5 mouse cellular contexts compared by ENCODE assay signal in genomic region chr12:65382796-65383195, GRCm38 (mm10).
A peak's percentile ranks its signal among the peaks of the same experiment; 100 is the strongest.
DNase-seq lines count a peak whose midpoint lies in the region; ATAC-seq lines count a peak whose summit lies in the region.
"Not testable (repeated sequence)": the region's sequence is repeated elsewhere in the genome, so short reads cannot be mapped to it uniquely, and the experiment has no call there.

No protein-coding gene starts in this region.

- not testable (repeated sequence) for H3K9ac ChIP-seq in midbrain, embryonic 11.5 days (ENCODE audit: low read length); midbrain, embryonic 13.5 days (replicated peaks); midbrain, embryonic 16.5 days (ENCODE audit: low read depth, low read length); neural tube, embryonic 13.5 days

- H3K27ac ChIP-seq in hindbrain, embryonic 10.5 days: peak overlapping the region; percentile 62; the same call in 1 of the 2 replicates
- H3K27ac ChIP-seq in midbrain, embryonic 11.5 days (ENCODE audit: low read depth, low read length); midbrain, embryonic 13.5 days; midbrain, embryonic 16.5 days (ENCODE audit: low read length): not testable (repeated sequence)
- 0 out of 2 replicates have a peak overlapping the region, but pooled peaks have one; percentile 5 for H3K27ac ChIP-seq in neural tube, embryonic 13.5 days (replicated peaks)

- not testable (repeated sequence) for H3K4me3 ChIP-seq in hindbrain, embryonic 10.5 days; midbrain, embryonic 11.5 days (ENCODE audit: low read depth, low read length); midbrain, embryonic 13.5 days (replicated peaks); midbrain, embryonic 16.5 days (ENCODE audit: low read depth, low read length); neural tube, embryonic 13.5 days

- 0 out of 2 replicates have a peak, but pooled peaks have one; percentile 34 for ATAC-seq in midbrain, embryonic 11.5 days (ENCODE audit: low FRiP score)
- ATAC-seq in midbrain, embryonic 13.5 days: peak; percentile 74
- peak; percentile 39; the same call in 1 of the 2 replicates for ATAC-seq in midbrain, embryonic 16.5 days
- peak; percentile 53; the same call in 1 of the 2 replicates for ATAC-seq in neural tube, embryonic 13.5 days (ENCODE audit: low read depth)

- not testable (repeated sequence) for H3K9me3 ChIP-seq in hindbrain, embryonic 10.5 days; midbrain, embryonic 11.5 days (ENCODE audit: control insufficient read depth, low read length); midbrain, embryonic 13.5 days; midbrain, embryonic 16.5 days (replicated peaks; ENCODE audit: control insufficient read depth, low read length, poor library complexity, severe bottlenecking); neural tube, embryonic 13.5 days

- not testable (repeated sequence) for H3K36me3 ChIP-seq in hindbrain, embryonic 10.5 days; midbrain, embryonic 11.5 days (ENCODE audit: control insufficient read depth, insufficient read depth, low read length); midbrain, embryonic 13.5 days; midbrain, embryonic 16.5 days (ENCODE audit: control insufficient read depth, insufficient read depth, low read length); neural tube, embryonic 13.5 days

- 95% methylated on average over 11 of the region's 11 CpGs for WGBS in hindbrain, embryonic 10.5 days
- 92% methylated on average over 11 of the region's 11 CpGs for WGBS in midbrain, embryonic 11.5 days
- WGBS in midbrain, embryonic 13.5 days: 84% methylated on average over 11 of the region's 11 CpGs
- 82% methylated on average over 11 of the region's 11 CpGs for WGBS in midbrain, embryonic 16.5 days
- whole genome bisulfite sequencing in neural tube, embryonic 13.5 days: 84% methylated on average over 11 of the region's 11 CpGs

- H3K4me1 ChIP-seq in hindbrain, embryonic 10.5 days (replicated peaks); midbrain, embryonic 11.5 days (ENCODE audit: control insufficient read depth, insufficient read depth, low read length); midbrain, embryonic 16.5 days (ENCODE audit: control insufficient read depth, insufficient read depth, low read length); neural tube, embryonic 13.5 days (replicated peaks): not testable (repeated sequence)
- H3K4me1 ChIP-seq in midbrain, embryonic 13.5 days (replicated peaks): peaks cover 12% of the 10 kb centered on the region

- H3K4me2 ChIP-seq in midbrain, embryonic 11.5 days; midbrain, embryonic 13.5 days (replicated peaks); midbrain, embryonic 16.5 days (ENCODE audit: low read length); neural tube, embryonic 13.5 days: not testable (repeated sequence)

- DNase-seq in hindbrain, embryonic 10.5 days (ENCODE audit: low spot score); midbrain, embryonic 11.5 days (ENCODE audit: low spot score, missing footprints): not testable (repeated sequence)

- H3K27me3 ChIP-seq in hindbrain, embryonic 10.5 days (ENCODE audit: insufficient read depth, poor library complexity, severe bottlenecking); midbrain, embryonic 11.5 days (ENCODE audit: control insufficient read depth, insufficient read depth, low read length); midbrain, embryonic 13.5 days; midbrain, embryonic 16.5 days (ENCODE audit: control insufficient read depth, insufficient read depth, low read depth, low read length); neural tube, embryonic 13.5 days: not testable (repeated sequence)
